Mouse (Mus musculus) stomach, postnatal 0 days (tissue): Measurements from ENCODE around the gene Klhdc9.

Experiments
- CTCF ChIP-seq: IDR thresholded peaks from 2 replicates; pipeline ENCODE4 v1.5.1; 2016; ENCODE audit warnings: antibody characterized with exemption, low read depth, mild to moderate bottlenecking, moderate library complexity
- EP300 ChIP-seq: optimal IDR thresholded peaks from 2 replicates; pipeline ENCODE3; 2016; ENCODE audit warnings: antibody characterized with exemption

DNA sequence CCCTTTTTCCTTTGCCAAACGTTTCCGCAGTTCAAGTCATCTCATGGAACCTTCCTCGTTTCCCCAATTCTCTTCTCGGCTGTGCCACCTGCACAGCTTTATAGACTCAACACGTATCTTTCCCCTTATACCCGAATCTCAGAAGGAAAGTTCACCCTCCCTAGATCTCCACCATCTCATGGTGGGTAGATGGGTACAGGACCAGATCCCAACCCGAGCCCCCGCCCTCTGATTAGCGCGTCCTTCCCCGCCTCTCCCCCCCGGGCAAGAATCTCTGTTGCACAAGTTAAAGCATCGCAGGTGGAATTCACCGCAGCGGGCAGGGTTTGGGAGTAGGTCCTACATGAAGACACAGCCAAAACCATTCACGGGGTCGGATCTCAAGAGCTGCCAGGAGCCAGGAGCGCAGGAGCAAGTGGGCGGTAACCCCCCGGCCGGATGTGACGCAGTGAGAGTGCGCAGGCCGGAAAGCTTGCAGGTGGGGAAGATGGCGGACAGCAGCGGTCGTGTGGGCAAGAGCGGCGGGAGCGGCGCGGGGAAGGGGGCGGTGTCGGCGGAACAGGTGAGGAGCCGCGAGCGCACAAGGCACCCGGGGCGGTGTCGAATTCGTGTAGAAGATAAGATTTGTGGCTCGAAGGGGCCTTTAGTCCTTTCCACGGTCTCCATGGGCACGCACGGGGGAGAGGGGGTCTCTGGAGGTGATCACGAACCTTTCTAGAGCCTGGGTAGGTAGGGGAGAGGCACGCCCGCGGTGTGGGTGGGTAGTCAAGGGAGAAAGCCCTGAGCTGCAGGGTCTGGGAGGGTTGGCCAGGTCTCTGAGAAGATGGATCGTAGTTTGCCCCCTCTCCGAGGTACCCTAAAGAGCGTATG lies 15.1 kb downstream of the Klhdc9 start, which contains the start of the genes Nit1 and Pfdn2:
- no peak for TF ChIP-seq CTCF
- TF ChIP-seq EP300: no peak
